Mouse (Mus musculus) granulocyte monocyte progenitor cell, adult 5-6 weeks (primary cell): ENCODE results near the gene Hmgn1. TPM values are rescaled to one million over a fixed set of nuclear protein-coding genes. Genes with fewer than 3 reads are reported as not detected.

ENCODE experiments used
- total RNA-seq, 2 experiments: library from RNA; stranded (forward) in 1 of 2; stranded (reverse) in 1 of 2; fragments of 200-712, 200-1000 nt in 1 of 2; fragments of >200 nt in 1 of 2; fragmentation: Nextera tagmentation in 1 of 2; gene quantifications; 2 replicates each; pipeline ENCODE4 v1.2.3; 2014 to 2017

Gene Hmgn1
- total RNA-seq, 2 experiments from 2014 or later, result 114 to 128 TPM

Other genes starting within 250 kb of the Hmgn1 start
- 53.2 and 68.7 TPM in 2 replicates for gene Psmg1, start 136.8 kb downstream of the Hmgn1 start, total RNA-seq (2014; fragmentation: Nextera tagmentation)
- 71.9 and 94.4 TPM in 2 replicates for gene Psmg1, start 136.8 kb downstream of the Hmgn1 start, total RNA-seq (2017)
- gene Brwd1, start 45.2 kb downstream of the Hmgn1 start, total RNA-seq (2014; fragmentation: Nextera tagmentation), result 44.6 and 57.6 TPM in 2 replicates
- 37.2 and 41.7 TPM in 2 replicates for gene Brwd1, start 45.2 kb downstream of the Hmgn1 start, total RNA-seq (2017)
- gene Wrb, start 17.7 kb upstream of the Hmgn1 start, total RNA-seq (2014; fragmentation: Nextera tagmentation), result 8.8 and 14.0 TPM in 2 replicates
- gene Wrb, start 17.7 kb upstream of the Hmgn1 start, total RNA-seq (2017), result 14.1 and 17.4 TPM in 2 replicates
- not detected in 2 replicates for gene Lca5l, start 64.5 kb upstream of the Hmgn1 start, total RNA-seq (2014; fragmentation: Nextera tagmentation)
- not detected in 2 replicates for gene Lca5l, start 64.5 kb upstream of the Hmgn1 start, total RNA-seq (2017)
- gene Sh3bgr, start 72.7 kb upstream of the Hmgn1 start, total RNA-seq (2014; fragmentation: Nextera tagmentation), result not detected in 2 replicates
- gene Sh3bgr, start 72.7 kb upstream of the Hmgn1 start, total RNA-seq (2017), result not detected in 2 replicates
- 0.21 and 0.36 TPM in 2 replicates for gene B3galt5, start 108.1 kb upstream of the Hmgn1 start, total RNA-seq (2014; fragmentation: Nextera tagmentation)
- gene B3galt5, start 108.1 kb upstream of the Hmgn1 start, total RNA-seq (2017), result 0.39 and 4.3 TPM in 2 replicates